Mouse (Mus musculus): ENCODE measurements around the gene Irgm1. TPM values are rescaled to one million over a fixed set of nuclear protein-coding genes. Genes with fewer than 3 reads are reported as not detected.
A peak's percentile ranks its signal among the peaks of the same experiment; 100 is the strongest.

Irgm1 gene
- total and polyA plus RNA-seq, 2 experiments from 2014 or later: 15.0 to 34.7 TPM

GRCm38 (mm10) chr11:48833078-48833730, 38.3 kb downstream of the Irgm1 start:
- peak overlapping the region; percentile 72 for H3K4me2 ChIP-seq (ENCODE audit: low read depth, low read length)
- H3K27ac ChIP-seq (ENCODE audit: low read depth): peak overlapping the region; percentile 83
- TF ChIP-seq CTCF (IDR thresholded peaks at IDR 0.05; ENCODE audit: low read depth) (no peak), EP300 (IDR thresholded peaks at IDR 0.05; ENCODE audit: low read depth) (no peak)

GRCm38 (mm10) chr11:48831273-48831672, 40.2 kb downstream of the Irgm1 start:
- H3K36me3 ChIP-seq (replicated peaks; ENCODE audit: control insufficient read depth, insufficient read depth, low read length): no peaks in the 10 kb centered on the region
- ATAC-seq (ENCODE audit: insufficient read depth, low read depth) (no peak), DNase-seq (ENCODE audit: low spot score) (no peak)
- no peak overlapping the region for H3K27ac ChIP-seq (ENCODE audit: low read depth)
- no peak overlapping the region for H3K9ac ChIP-seq (replicated peaks; ENCODE audit: low read depth, low read length)
- peaks cover 9% of the 10 kb centered on the region; the same call in 1 of the 2 replicates for H3K4me1 ChIP-seq (ENCODE audit: control insufficient read depth, insufficient read depth)
- WGBS: 79% methylated on average over 2 of the region's 2 CpGs
- H3K4me3 ChIP-seq (ENCODE audit: low read depth, low read length): no peak overlapping the region
- H3K27me3 ChIP-seq (ENCODE audit: control insufficient read depth, insufficient read depth, low read length): no peaks in the 10 kb centered on the region
- TF ChIP-seq EP300 (IDR thresholded peaks at IDR 0.05; ENCODE audit: low read depth) (no peak), CTCF (IDR thresholded peaks at IDR 0.05; ENCODE audit: low read depth) (no peak)
- H3K4me2 ChIP-seq (ENCODE audit: low read depth, low read length): no peak overlapping the region
- H3K9me3 ChIP-seq (replicated peaks; ENCODE audit: control insufficient read depth, low read length): no peaks in the 10 kb centered on the region

More at GRCm38 (mm10) chr11:48833078-48833730, 38.3 kb downstream of the Irgm1 start:
- ATAC-seq (ENCODE audit: insufficient read depth, low read depth) (no peak), DNase-seq (ENCODE audit: low spot score) (no peak)
- 37% methylated on average over 9 of the region's 9 CpGs for WGBS
- H3K4me3 ChIP-seq (ENCODE audit: low read depth, low read length): peak overlapping the region; percentile 70
- no peaks in the 10 kb centered on the region for H3K36me3 ChIP-seq (replicated peaks; ENCODE audit: control insufficient read depth, insufficient read depth, low read length)
- H3K9me3 ChIP-seq (replicated peaks; ENCODE audit: control insufficient read depth, low read length): no peaks in the 10 kb centered on the region
- H3K9ac ChIP-seq (replicated peaks; ENCODE audit: low read depth, low read length): no peak overlapping the region
- H3K27me3 ChIP-seq (ENCODE audit: control insufficient read depth, insufficient read depth, low read length): no peaks in the 10 kb centered on the region
- H3K4me1 ChIP-seq (ENCODE audit: control insufficient read depth, insufficient read depth): peaks cover 13% of the 10 kb centered on the region

GRCm38 (mm10) chr11:48830279-48830678, 41.2 kb downstream of the Irgm1 start:
- ATAC-seq (ENCODE audit: insufficient read depth, low read depth) (no peak; the same call in 1 of the 2 replicates), DNase-seq (ENCODE audit: low spot score) (peak; percentile 67)
- Histone ChIP-seq H3K4me2 (ENCODE audit: low read depth, low read length) (no peak overlapping the region), H3K27me3 (ENCODE audit: control insufficient read depth, insufficient read depth, low read length) (no peaks in the 10 kb centered on the region), H3K27ac (ENCODE audit: low read depth) (peak overlapping the region; percentile 69), H3K9me3 (replicated peaks; ENCODE audit: control insufficient read depth, low read length) (no peaks in the 10 kb centered on the region), H3K4me3 (ENCODE audit: low read depth, low read length) (no peak overlapping the region), H3K36me3 (replicated peaks; ENCODE audit: control insufficient read depth, insufficient read depth, low read length) (no peaks in the 10 kb centered on the region), H3K4me1 (ENCODE audit: control insufficient read depth, insufficient read depth) (peaks cover 9% of the 10 kb centered on the region; the same call in 1 of the 2 replicates), H3K9ac (replicated peaks; ENCODE audit: low read depth, low read length) (no peak overlapping the region)
- TF ChIP-seq CTCF (IDR thresholded peaks at IDR 0.05; ENCODE audit: low read depth) (no peak), EP300 (IDR thresholded peaks at IDR 0.05; ENCODE audit: low read depth) (peak; percentile 45; the same call in 1 of the 2 replicates)
- WGBS: 24% methylated on average over 2 of the region's 2 CpGs

GRCm38 (mm10) chr11:48827926-48828325, 43.6 kb downstream of the Irgm1 start:
- no peaks in the 10 kb centered on the region for H3K36me3 ChIP-seq (replicated peaks; ENCODE audit: control insufficient read depth, insufficient read depth, low read length)
- H3K4me2 ChIP-seq (ENCODE audit: low read depth, low read length): no peak overlapping the region
- H3K4me3 ChIP-seq (ENCODE audit: low read depth, low read length): no peak overlapping the region
- no peak for DNase-seq (ENCODE audit: low spot score)
- H3K27me3 ChIP-seq (ENCODE audit: control insufficient read depth, insufficient read depth, low read length): no peaks in the 10 kb centered on the region
- no peaks in the 10 kb centered on the region for H3K9me3 ChIP-seq (replicated peaks; ENCODE audit: control insufficient read depth, low read length)
- no peak for ATAC-seq (ENCODE audit: insufficient read depth, low read depth)
- H3K27ac ChIP-seq (ENCODE audit: low read depth): no peak overlapping the region
- TF ChIP-seq CTCF (IDR thresholded peaks at IDR 0.05; ENCODE audit: low read depth) (no peak), EP300 (IDR thresholded peaks at IDR 0.05; ENCODE audit: low read depth) (no peak)
- no peak overlapping the region for H3K9ac ChIP-seq (replicated peaks; ENCODE audit: low read depth, low read length)
- 74% methylated on average over 6 of the region's 6 CpGs for WGBS
- peaks cover 19% of the 10 kb centered on the region for H3K4me1 ChIP-seq (ENCODE audit: control insufficient read depth, insufficient read depth)

- WGBS: 3% methylated on average over 6 of the region's 6 CpGs
- Histone ChIP-seq H3K27me3 (ENCODE audit: control insufficient read depth, insufficient read depth, low read length) (no peaks in the 10 kb centered on the region), H3K36me3 (replicated peaks; ENCODE audit: control insufficient read depth, insufficient read depth, low read length) (no peaks in the 10 kb centered on the region), H3K4me1 (ENCODE audit: control insufficient read depth, insufficient read depth) (peaks cover 19% of the 10 kb centered on the region), H3K27ac (ENCODE audit: low read depth) (peak overlapping the region; percentile 79), H3K4me3 (ENCODE audit: low read depth, low read length) (peak overlapping the region; percentile 52), H3K9me3 (replicated peaks; ENCODE audit: control insufficient read depth, low read length) (no peaks in the 10 kb centered on the region), H3K4me2 (ENCODE audit: low read depth, low read length) (peak overlapping the region; percentile 63), H3K9ac (replicated peaks; ENCODE audit: low read depth, low read length) (peak overlapping the region; percentile 59)
- no peak for DNase-seq (ENCODE audit: low spot score)
- ATAC-seq (ENCODE audit: insufficient read depth, low read depth): no peak
- TF ChIP-seq EP300 (IDR thresholded peaks at IDR 0.05; ENCODE audit: low read depth) (no peak), CTCF (IDR thresholded peaks at IDR 0.05; ENCODE audit: low read depth) (no peak)
Observed at GRCm38 (mm10) chr11:48826752-48827096, 44.8 kb downstream of the Irgm1 start.

Measured in heart, postnatal 0 days (tissue).